Mouse (Mus musculus): ENCODE results near the gene Npvf.

Npvf gene

DNA sequence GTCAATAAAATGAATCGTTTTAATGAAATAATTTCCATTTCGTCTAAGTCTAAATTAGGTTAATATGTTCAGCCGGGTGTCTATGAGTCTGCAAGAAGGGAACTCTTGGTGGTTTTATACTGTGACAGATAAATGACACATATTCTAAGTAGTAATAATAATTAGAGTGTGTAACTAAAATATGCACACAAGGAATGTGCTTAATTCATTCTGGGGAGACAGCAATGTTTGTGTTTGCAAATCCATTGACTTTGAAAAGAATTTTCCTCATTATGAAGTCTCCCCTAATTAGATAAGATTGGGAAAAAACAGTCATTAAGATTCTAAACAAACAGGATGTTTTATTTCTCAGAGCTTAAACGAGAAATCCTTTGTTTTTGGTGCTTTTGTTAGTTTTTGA is at the start of gene Npvf:
Gene Npvf (minus strand): TSS at position 84 of the 400 bp plus-strand sequence.
- DNase-seq (ENCODE audit: low read depth, low spot score): no peak

DNA sequence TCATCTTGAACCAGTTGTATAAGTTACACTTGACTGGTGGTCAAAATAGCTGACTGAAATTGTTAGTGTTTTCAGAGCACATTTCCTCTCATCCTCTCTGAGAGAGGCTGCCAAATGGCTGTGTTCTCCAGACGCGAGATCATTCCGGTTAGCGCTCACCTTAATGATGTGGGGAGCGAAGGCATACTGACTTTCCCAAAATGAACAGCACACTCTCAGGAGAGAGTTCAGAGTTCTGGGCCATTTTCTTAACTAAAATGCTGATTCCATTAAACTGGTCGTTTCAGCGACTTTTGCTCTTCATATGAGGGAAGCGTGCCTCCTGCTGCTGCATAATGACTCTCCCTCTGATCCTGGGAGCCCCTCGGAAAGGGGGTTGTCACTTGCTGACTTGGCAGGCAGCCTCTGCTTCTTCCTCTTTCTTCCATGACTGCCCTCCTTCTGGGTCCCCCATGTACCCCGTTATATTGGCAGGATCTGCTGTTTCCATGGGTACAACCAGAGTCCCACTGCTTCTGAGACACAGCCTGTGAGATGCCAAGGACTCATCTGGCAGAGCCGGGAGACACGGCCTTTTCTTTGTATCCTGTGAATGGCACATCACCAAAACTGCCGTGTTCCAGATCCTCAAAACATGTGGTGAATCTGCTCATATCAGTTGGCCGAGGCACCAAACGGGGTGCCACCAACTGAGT is 35.0 kb upstream of the Npvf start:
- DNase-seq (ENCODE audit: low read depth, low spot score): no peak

DNA sequence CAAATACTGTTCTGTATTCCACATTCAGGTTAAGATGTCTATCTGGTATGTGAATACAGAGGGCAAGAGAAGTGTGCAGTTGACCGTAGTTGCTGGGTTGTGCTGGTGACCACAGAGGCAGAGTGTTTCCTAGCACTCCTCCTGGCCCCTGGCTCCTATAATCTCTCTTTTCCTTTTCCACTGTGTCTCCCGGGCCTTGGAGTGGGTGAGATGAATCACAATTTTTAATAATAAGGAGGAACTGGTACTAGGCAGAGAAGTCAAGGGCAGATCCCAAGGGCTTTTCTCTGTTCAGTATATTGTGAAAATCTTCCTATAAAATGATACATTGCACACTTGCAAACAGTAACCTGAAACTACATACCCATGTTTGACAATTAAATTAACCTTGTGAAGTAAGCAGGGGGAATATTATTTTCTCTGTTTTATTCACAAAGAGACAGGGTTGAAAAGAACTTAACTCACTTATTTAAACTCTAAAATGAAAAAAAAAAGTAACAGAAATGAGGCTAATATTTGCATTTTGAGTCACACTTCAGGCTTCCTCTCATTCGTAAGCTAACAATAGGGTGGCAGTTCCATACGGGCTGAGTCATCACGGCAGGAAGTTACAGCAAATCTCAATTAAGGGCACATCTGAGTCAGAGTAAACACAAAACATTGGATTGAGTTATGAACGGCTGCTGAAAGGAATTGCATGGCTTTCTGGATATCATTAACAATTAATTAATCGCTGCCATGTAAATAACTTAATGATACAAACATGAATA is 30.6 kb upstream of the Npvf start:
- no peak for DNase-seq (ENCODE audit: low read depth, low spot score)

DNA sequence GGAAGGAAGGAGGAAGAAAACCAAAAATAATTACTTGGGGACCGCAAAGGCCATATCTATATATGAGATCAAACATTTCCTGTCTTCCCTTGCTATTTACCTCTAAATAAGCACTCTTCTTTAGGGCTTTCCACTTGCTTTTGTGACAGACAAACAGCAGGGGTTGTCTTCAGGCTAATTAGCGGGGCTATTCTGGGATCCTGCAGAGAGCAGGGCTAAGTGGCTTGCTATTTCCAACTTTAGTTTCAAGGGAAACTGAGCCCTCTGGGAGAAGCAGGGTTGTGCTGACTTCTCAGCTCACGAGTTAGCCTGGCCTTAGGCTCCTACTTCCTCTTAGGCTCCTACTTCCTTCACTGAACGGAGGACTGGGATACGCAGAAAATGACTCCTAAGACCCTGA is 27.3 kb upstream of the Npvf start:
- no peak for DNase-seq (ENCODE audit: low read depth, low spot score)

DNA sequence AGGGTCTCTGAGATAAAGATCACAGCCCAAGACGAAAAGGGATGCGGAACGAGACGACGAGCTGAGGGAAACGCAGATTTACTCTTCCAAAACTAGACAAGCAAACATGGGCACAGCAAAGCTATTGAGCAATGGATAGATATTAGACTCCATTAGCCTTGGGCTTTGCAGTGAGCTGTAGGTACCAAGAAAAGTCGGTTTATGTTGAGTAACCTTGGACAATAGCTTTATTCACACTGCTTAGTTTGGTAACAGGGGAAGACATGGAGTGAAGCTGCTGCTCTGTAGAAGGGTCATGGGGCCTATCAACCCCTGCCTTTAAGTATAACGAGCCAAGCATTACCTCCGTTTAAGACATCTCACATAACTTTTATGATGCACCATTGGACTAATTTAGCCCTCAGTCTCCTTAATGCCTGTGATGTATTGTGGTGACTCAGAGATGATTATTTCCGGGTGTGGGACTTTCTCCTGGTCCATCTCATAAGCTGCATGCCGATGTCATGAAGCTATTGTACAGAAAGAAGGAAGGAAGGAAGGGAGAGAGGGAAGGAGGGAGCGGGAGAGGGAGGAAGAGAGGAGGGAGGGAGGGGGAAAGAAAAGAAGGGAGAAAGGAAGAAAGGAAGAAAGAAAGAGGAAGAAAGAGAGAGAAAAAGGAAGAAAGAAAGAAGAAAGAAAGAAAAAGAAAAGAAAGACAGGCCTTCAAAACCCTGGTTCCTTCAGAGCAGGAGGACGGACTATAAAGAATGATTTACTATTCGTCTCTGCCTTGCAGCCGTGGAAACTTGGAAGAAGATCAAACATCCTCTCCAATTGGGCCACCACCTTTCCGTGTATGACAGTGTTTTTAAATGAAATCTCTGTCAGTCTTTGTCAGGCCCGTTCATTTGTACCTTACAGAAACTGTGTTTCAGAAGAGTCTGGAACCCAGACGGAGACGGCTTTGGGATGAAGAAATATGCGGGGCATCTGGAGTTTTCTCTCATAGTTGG is 26.3 kb upstream of the Npvf start:
- DNase-seq (ENCODE audit: low read depth, low spot score): no peak

- no peak for DNase-seq (ENCODE audit: low read depth, low spot score)
Observed at GRCm38 (mm10) chr6:50679486-50679828, 25.2 kb upstream of the Npvf start.

GRCm38 (mm10) chr6:50678826-50679485 is 24.7 kb upstream of the Npvf start:
- peak; percentile 69 for DNase-seq (ENCODE audit: low read depth, low spot score)

- DNase-seq (ENCODE audit: low read depth, low spot score): no peak
Observed at GRCm38 (mm10) chr6:50671191-50671590, 17.0 kb upstream of the Npvf start.

DNA sequence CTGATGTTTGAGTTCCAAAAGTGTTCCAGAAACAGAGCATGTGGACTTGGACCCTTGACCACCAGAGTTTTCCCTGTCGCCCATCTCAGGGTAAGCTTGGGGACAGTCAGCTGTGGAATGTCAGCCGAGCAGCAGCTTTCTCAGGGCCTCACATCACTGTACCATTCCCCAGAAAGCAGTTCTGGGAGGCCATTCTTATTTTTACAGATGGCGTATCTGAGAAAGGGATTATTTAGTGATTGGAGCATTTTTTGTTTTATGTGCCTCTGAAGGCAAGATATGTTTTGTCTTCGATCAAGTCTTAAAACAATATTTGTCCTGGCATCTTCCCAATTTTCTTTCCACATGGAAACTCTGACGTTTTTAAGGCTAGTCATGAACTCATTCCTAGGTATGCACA is 12.7 kb upstream of the Npvf start:
- no peak for DNase-seq (ENCODE audit: low read depth, low spot score)

- DNase-seq (ENCODE audit: low read depth, low spot score): no peak
Observed at GRCm38 (mm10) chr6:50665020-50665419, 10.8 kb upstream of the Npvf start.

DNA sequence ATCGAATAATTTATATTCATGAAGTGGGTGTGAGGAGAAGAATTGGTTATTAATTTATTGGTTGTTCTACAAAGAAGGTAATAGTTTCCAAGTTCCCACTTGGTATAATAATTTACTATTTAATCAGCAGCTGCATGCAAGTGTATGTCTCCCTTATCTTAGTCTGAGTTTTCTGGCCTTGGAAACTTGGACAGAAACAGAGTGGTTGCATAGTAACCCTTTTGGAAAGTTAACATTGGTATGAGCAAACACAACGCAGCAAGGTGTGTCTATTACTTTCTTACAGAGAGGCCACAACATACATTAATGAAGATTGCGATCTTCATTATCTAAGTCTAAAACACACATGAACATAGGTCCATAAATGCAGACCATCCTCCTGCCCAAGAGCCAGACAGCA is 10.0 kb upstream of the Npvf start:
- DNase-seq (ENCODE audit: low read depth, low spot score): no peak

GRCm38 (mm10) chr6:50662925-50663583 is 8.8 kb upstream of the Npvf start:
- DNase-seq (ENCODE audit: low read depth, low spot score): no peak

DNA sequence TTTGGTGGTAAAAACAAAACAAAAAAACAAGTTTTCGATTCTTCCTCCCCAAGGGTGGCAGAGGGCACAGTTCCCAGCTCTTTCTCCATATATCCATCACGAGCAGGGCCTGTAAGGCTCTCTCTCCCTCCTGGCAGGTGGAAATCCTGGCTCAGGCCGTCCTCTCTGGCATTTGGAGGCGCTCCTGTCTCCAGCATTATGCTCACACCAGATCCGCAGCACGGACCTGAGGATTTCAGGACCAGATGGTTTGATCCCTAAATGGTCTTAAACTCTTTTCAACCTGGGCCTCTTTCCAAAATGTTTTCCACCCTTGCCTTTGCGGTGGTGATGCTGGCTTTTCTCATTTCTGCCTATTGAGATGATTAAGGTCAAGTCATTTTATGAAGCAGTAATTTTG is 7.5 kb upstream of the Npvf start:
- no peak for DNase-seq (ENCODE audit: low read depth, low spot score)

- no peak for DNase-seq (ENCODE audit: low read depth, low spot score)
Observed at GRCm38 (mm10) chr6:50658466-50658865, 4.2 kb upstream of the Npvf start.

GRCm38 (mm10) chr6:50658018-50658417 is 3.8 kb upstream of the Npvf start:
- DNase-seq (ENCODE audit: low read depth, low spot score): no peak

DNA sequence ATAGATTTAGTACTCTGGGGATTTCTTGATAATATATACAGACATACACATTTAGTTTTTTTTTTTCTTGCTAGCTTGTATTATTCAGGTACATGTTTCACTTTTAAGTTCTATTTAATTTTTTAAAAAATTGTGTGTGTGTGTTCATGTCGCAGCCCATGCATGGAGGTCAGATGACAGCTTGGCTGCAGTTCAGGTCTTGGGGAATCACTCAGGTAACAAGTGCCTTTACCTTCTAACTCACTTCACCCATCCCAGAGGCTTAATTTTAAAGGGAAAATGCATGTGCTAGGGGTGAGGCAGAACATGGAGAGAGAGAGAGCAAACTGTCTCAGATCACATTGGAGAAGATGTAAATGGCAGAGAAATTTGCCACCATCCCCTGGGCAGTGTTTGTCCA is 2.2 kb upstream of the Npvf start:
- DNase-seq (ENCODE audit: low read depth, low spot score): no peak

- DNase-seq (ENCODE audit: low read depth, low spot score): no peak
Observed at GRCm38 (mm10) chr6:50655925-50656324, 1.7 kb upstream of the Npvf start.

DNA sequence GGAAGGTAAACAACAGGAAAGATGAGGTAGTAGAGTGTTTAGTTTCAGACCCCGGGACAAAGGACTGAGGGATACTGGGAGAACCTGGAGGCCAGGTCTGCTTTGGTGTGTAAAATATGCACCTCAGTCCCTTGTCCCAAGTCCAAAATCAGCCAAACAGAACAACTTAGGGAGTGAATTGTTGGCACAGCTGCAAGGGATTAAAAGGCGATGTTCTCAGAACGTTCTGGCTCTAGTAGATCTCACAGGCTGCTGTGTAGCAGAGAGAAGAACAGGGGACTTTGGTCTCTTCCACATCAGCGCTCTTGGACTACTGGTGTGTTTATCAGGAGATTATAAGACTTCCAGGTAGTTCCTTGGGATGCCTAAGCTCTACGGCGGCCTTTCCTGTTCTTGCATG is 6.6 kb downstream of the Npvf start:
- DNase-seq (ENCODE audit: low read depth, low spot score): no peak

GRCm38 (mm10) chr6:50646659-50647058 is 7.6 kb downstream of the Npvf start:
- no peak for DNase-seq (ENCODE audit: low read depth, low spot score)

DNA sequence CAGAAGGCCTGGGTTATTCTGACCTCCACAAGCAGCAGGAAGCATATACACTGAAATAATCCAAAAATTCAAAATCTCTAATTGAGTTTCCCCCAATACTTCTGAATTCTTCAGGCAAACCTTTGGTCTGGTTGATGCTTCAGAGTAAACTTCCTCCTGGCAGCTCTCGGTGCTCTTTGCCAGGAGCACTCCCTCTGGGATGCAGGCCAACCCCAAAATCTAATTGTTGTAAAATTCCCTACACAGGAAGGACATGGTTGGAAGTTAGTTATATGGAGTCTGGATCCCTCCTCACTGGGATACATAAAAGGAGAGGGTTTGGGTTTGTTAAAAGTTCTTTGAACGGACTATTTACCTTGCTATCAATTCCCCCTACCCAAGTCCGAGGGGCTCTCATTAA is 9.5 kb downstream of the Npvf start:
- no peak for DNase-seq (ENCODE audit: low read depth, low spot score)

- no peak for DNase-seq (ENCODE audit: low read depth, low spot score)
Observed at GRCm38 (mm10) chr6:50641898-50642297, 12.3 kb downstream of the Npvf start.
